Mouse (Mus musculus) erythroid progenitor cell, adult 5-6 weeks (primary cell): ENCODE data around the gene Chit1. TPM values are rescaled to one million over a fixed set of nuclear protein-coding genes. Genes with fewer than 3 reads are reported as not detected.

Source experiments
- ATAC-seq: replicated peaks from 2 replicates; pipeline ENCODE4 v1.8.0; 2016; ENCODE audit warnings: moderate number of reproducible peaks, mild to moderate bottlenecking, moderate TSS enrichment, inconsistent platforms; ENCODE audit not compliant: poor library complexity, low FRiP score, severe bottlenecking
- total RNA-seq, 2 experiments: library from RNA; stranded (forward) in 1 of 2; stranded (reverse) in 1 of 2; fragments of 150-400 nt in 1 of 2; fragments of 186-747, 209-891 nt in 1 of 2; gene quantifications; 2 replicates each; pipeline versions ENCODE4 v1.2.3 to v1.2.4; 2015 to 2017; ENCODE audit warnings: low replicate concordance in 2 of 2

Chit1 gene
- total RNA-seq, 2 experiments from 2014 or later: 4.2 TPM; not detected in 1

DNA sequence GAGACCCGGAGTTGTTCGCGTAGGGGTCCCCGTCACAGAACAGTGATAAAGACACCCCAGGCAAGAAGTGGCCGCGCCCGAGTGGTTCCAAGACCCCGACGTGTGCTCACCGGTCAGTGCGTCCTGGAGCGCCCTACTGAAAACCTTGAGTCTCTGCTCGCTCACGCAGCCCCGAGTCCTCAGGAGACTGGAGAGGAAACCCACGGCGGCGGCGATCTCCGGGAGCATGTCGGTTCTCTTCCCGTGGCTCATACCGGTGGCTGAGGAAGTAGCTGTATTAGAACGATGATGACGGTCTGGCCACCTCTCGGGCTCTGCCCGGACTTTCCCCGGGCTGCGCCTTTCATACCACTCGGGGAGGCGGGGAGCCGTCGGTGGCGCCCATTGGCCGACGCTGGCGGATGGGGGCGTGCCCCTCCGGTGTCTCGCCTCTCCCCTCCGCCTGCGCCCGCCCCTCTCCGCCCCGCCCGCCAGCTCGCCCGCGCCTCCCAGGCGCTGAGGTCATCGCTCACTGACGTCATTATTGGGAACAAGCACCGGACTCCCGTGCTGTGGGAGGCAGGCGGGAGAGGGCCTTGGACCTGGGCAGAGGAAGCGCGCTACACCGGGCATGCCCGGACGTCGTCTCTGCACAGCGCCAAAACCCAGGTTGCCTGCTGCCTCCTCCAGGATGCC, 32.1 kb upstream of the Chit1 start, which contains the start of gene Btg2:
Gene Btg2 (minus strand): TSS at position 319 of the 675 bp plus-strand sequence.
- peak; percentile 67 for ATAC-seq

DNA sequence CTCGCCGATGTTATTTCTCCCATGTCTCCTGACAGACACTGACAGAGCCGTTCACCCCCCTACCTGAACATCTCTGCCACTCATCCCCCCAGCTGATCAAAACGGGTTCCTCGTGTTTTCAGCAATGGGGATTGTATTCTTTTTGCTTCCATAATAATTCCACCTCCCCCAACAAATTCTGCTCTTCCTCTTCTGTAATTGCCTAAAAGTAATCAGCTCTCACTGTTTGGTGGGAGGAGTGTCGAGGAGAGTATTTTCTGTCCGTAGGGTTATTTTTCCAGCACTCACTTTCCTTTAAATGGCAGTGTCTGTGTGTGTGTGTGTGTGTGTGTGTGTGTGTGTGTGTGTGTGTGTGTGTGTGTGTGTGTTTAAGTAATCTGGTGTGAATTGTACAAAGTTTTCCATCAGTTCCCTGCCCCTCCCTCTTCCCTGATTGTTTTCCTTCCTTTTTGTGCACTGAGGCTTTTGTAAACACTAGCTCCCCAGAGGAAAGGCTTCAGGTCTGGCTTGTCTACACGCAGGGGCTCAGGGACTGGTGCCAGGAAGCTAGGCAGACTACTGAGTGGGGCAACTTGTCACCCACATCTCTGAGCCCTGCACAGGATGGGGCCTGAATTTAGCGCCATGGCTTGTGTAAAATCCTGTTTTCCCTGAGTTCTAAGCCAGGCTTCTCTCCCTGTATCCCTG, 31.4 kb upstream of the Chit1 start:
- peak; percentile 1; the same call in 1 of the 2 replicates for ATAC-seq

DNA sequence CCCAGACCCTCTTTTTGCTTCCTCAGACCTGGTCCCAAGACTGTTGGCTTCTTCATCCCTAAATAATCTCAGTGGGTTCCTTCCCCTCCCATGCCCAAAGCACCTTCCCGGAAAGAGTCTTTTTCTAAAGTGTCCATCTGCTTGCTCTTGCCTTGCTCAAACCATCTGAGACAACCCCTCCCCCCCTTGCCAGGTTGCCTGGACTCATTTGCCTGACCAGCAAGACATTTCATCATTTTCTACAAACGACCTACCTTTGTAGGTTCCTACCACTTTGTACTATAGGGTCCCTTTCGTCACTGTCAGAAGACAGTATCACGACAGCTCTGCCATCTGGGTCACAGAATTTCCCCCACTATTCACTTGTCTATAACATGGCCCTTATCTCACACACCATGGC, 30.6 kb upstream of the Chit1 start:
- ATAC-seq: no peak

DNA sequence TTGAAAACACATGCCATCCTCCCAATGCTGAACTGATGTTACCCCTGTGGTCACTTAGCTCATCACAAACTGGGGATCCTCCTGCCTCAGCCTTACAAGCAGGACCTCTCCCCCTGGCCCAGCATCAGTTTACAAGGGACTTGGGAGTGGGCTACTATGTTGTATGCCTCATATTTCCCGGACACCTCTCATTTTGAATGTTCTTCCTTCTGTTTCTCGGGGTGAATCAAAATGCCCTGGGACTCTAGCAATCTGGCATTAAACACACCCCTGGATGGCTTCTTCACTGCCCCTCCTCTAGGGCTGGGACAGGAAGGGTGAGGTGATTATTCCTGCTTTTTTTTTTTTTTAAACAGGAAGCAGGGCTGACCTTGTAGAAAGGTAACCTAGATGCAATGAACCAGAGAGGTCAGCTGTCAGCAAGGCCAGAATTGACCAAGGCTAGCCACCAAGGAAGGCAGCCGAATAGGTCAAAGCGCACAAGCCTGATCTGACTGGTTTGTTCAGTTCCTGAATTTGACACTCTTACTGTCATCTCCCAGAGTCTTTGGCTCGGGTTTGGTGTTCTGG, 30.1 kb upstream of the Chit1 start:
- no peak for ATAC-seq

DNA sequence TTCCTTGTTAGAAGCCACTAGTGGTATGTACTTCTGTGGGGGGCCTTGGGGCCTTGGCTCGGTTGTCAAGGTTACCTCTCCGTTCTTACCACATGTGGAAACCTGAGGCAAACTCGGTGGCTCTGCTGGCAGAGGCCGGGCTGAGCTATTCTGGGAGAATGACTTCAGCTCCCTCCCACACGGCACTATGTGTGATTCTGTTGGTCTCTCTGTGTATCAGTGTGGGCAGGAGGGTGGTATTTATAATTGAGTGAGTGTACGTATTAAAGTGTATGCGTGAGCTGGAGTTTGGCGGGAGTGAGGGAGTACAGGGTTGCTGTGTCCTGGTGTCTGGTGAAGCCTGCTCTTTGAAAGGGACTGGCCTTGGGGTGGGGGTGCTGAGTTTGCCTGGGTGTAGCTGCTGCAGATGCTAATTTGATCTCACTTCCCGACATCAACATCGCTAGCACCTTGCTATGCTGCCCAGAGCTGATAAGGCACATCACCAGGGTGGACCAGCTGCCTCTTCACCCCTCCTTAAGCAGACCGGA, 28.0 kb upstream of the Chit1 start:
- peak; percentile 60 for ATAC-seq

DNA sequence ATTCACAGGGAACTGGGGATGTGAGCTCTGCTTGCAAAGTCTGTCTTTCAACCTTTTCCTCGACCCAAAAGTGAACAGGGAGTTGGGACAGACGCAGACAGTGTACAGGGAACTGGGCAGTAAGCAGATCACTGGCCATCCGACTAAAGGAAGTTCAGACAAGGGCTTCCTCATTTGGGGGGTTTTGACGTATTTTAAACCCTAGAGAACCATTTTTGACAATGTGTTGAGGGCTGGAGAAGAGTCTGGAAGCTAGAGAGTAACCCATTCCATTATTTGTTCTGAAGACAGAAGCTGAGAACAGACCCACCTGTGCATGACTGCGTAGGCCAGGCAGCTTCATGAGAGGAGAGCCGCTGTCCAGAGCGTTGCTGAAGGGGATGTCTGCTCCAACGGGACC, 27.4 kb upstream of the Chit1 start:
- ATAC-seq: no peak

DNA sequence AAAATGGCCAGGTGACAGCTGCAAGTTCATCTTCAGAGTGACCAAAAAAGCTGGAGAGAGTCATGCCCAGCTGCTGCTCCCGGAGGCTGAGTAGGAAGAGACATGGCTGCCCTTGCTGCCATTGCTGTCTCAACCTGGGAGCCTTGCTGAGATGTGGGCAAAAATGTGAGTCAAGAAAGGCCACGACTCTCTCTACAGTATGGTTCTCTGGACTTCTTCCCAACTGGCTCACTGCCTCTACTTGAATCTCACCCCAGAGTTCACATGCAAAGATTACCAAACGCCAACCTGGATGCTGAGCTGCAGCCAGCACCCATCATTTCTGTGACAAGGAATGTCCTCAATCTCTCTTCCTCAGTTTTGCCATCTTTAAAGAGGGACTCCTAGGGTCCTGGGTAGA, 26.9 kb upstream of the Chit1 start:
- ATAC-seq: no peak

DNA sequence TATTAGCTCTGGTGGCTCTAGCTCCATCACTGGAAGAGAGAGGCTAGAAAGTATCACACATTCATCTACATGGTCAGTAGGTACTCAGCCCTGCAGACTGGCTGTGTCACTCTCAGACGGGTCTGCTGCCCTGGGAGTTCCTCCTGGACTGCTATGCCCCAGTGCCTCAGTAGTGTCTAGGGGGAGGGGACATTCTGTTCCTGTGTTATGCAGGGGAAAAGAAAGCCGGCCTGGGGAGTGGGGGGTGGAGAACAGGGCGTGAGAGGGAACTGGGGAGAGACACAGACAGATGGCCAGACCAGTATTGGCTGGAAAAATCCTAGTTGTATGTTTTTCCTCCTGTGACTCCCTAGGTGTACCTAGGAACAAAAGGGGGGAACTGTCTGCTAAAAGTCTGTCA, 25.0 kb upstream of the Chit1 start:
- no peak for ATAC-seq

DNA sequence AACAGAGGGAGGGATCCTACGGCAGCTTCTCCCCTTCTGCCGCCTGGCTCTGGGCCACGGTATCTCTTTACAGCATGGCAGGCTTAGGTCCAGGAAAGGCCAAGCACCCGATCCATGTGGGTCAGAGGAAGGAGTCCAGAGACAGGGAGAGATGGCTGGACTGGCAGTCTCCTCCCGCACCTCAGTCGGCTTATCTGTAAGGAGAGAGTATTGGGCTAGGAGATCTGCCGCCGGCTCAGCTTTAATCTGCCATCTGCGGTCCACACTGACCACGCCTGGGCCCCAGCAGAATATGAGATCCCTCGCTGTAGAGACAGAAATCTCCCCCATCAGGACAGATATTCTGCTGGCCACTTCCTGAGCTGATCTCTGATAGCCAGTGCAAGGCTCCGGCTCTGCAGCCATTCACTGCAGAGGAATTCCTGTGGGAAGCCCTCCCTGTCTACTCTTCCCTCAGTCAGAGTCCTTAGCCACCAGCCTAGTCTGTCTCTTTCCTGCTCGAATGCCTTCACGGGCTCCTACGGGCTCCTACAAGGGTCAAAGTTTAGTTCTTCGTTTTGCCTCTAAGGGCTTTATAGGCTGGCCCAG, 24.1 kb upstream of the Chit1 start:
- ATAC-seq: peak; percentile 62

DNA sequence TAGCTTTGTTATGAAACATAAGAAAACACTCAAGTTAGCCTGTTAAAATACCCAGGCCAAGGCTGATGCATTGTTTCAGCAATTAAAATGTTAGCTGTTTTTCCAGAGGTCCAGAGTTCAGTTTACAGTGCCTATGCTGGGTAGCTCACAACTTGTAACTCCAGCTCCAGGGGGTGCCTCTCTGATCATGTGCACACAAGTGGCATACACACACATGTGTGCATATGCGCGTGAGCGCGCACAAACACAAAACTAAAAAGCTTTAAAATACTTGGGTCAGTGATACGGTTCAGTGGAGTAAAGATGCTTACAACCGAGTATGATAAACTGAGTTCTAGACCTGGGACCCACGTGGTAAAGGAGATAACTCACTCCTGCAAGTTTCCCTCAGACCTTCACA, 22.0 kb upstream of the Chit1 start:
- ATAC-seq: no peak

DNA sequence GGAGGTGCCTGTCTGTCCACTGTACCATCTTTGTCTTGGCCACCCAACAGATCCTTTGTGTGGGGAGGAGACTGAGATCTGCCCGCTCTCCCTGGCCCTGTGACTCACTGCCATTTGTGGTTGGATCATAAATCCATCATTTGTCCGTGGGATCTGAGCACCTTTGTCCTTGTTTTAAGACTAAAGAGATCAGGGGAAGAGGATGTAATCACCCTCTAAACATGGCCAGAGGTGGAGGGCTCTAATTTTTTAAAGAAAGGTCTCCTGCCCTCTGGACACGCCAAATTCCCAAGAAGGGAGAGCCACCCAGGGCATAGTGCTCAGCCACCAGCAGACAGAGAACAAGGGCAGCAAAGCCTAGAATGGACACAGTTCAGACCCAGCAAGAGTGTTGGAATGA, 19.2 kb upstream of the Chit1 start:
- ATAC-seq: no peak

DNA sequence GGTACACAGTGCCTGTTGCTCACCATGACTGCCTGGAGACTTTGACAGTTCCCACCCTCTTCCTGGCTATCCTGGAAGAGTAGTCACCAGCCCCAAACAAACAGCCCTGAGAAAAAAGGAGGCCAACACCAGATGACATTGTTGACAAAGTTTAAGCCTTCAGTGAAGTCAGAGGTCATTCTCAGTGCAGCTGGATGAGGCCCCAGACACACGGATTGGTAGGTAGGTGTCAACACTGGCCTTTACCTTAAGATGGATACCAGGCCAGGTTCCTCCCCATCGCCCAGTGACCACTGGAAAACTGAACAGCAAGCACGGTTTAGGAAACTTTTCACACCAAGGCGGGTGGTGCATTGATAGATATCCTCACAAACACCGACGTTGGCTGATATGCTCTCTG, 18.7 kb upstream of the Chit1 start:
- ATAC-seq: no peak

DNA sequence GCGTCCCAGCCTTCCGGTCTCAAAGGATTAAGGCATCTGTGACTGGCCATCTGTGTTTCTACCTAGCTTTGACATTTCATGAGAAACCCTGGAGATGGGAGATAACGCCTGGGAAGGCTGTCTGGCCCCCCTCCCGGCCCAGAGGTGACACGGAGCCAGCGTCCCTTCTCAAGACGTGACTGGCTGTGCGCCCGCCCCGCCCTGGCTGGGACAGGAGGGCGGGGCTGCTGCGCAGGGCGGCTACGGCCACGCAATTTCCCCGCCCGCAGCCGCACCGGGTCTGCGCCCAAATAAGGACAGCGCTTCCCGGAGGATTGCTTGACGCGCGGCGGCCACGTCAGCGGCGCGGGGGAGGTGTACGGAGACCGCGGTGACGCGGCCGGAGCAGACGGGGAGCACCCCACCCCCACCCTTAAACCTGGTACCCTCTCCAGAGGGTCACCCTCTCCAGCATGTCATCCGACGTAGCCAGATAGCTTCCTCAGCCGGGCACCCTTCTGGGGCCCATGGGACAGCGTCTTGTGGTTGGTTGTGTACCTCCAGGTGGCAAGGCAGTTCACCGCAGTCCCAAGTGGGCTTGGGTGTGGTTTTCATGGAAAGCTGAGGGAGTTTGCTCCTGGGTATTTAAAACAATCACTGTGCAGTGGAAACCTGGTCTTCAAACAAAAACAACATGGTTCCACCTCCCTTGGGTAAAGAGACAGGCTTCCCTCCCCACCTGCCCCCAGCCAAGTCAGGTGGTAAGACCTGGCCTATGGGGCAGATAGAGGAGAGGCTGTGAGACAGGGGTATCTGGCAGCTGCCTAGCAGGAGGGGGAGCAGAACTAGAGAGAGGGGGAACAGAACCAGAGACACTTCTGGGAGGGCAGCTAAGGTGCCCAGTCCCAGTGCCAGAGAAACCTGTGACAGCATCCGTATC, 17.9 kb upstream of the Chit1 start:
- peak; percentile 86 for ATAC-seq

DNA sequence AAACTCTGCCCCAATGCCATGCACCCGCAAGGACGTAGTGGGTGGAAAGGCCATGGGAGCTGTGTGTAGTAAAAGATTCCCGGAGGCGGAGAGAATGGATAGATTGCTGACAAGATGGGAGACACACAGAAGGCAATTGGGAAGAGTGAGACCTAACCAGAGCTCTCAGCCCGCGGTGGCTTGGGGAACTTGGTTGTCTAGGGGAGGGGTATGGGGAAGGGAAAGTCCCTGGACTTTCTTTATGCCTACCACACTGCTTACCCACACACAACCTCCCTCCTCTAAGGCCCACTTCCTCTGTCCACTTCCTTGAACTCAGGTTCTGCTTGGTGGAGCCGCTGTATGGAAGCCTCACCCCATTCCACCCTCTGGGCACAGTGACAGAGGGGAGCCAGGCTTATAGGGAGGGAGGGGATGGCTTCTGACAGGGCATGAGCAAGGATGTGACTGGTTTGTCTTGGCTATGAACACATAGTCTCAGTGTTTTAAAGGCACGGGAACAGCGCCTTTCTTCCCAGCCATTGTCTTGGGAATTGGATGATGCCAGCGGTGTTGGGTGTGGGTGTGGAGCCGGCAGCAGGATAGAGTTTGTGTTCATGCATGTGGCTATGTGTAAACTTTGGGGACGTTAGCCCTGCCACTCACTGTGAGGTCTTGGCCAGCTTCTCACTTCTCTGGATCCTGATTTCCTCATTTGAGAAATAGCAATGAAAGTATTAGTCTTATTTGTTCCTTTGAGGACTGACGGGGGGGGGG, 17.1 kb upstream of the Chit1 start:
- no peak for ATAC-seq

DNA sequence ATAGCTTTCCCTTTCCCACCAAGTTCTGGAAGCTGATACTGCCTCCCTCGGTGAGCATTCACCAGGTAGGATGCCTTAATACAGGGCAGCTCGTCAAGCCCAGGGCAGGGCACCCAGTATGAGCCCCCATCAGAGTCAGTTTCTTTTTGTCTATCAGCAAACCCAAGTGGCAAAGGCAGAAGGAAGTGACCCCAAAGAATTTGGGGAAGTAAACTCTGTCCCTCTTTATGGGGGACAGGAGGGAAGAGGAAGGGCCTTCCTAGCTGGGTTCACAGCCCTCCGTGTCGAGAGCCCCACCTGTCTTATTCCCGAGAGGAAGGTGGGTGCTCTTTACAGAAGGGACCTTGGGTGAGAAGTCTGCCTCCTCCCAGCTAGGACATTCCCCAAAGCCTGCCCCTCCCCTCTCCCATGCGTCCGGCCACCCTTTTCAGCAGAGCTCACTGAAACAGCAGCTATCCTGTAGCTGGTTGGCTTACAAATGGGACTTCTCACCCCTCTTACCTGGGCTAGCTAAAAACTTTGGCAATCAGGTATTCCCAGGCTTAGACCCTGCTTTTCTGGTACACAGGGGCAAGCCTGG, 15.9 kb upstream of the Chit1 start:
- ATAC-seq: no peak

DNA sequence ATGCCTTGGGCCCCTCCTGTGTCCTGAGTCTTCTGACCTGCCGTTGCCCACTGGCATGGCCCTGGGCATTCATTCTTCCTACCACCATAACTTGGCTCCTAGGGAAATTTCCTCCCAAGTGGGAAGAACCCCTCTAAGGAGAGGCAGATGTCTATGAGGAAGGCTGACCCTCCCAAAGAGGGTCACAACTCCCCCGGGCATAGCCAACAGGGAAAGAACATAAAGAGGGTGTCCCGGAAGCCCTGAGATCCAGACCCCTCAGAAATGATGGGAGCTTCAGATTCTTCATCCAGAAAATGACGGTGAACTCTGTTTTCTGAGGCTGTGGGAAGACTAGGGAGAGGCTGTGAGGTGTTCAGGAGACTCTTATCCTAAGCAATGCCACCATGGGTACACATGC, 15.3 kb upstream of the Chit1 start:
- ATAC-seq: no peak

DNA sequence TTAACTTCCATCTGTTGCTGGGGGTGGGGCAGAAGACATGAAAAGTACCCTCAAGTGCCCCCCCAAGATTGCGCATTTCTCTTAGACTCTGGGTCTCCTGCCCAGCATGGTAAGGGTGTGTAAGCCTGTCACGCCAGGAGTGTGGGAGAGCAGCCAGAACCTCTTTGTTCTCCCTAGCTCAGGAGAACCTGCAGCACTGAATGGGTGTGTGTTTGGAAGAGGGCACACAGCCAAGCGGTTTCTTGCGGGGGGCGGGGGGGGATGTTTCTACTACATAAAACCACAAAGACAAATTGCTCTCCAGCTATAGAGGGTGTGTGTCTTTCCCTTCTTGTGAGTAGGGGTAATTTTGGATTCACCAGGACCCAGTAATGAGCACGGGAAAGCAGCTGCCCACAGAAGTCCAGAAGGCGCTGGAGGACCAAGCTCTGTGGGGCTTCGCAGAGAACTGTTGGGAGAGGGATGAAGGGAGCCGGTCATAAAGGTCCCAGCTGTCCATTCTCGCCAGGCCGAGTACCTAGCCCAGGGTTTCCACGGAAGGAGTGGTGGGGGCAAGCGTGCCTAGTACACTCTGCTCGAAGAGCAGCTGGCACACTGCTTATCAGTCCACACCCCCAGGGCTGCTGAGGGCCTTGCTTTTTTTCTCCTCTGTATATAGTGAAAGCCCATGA, 14.6 kb upstream of the Chit1 start:
- ATAC-seq: no peak
